ENCODE assay signal across 15 mouse cellular contexts in genomic region chr5:107036475-107036874, GRCm38 (mm10).
"Had no signal": no experiment of that assay in that cellular context is flagged by ENCODE, and none has a peak within 500 bp of the region (broad histone marks: within the 10 kb centered on the region; RNA-seq: fewer than 3 reads in every experiment).

No protein-coding gene starts in this region.

- H3K36me3 ChIP-seq: liver, embryonic 13.5 days; midbrain, embryonic 15.5 days; neural tube, embryonic 13.5 days had no signal

- H3K4me2 ChIP-seq: liver, embryonic 13.5 days; midbrain, embryonic 11.5 days; midbrain, embryonic 15.5 days; neural tube, embryonic 13.5 days had no signal

- H3K9ac ChIP-seq: liver, embryonic 13.5 days; liver, postnatal 0 days; midbrain, embryonic 15.5 days; neural tube, embryonic 13.5 days had no signal

- H3K27me3 ChIP-seq: neural tube, embryonic 13.5 days had no signal

- H3K4me3 ChIP-seq: left cerebral cortex, adult 2 months; liver, embryonic 13.5 days; megakaryocyte, embryonic 14.5 days; midbrain, embryonic 15.5 days; neural tube, embryonic 13.5 days had no signal

- DNase-seq: kidney, adult 8-10 months; kidney, postnatal 4 days; liver; liver, embryonic 13.5 days; liver, postnatal 0 days; lung, postnatal 10 days; right cerebral cortex, postnatal 14 days; thymus, postnatal 36 days had no signal

- H3K27ac ChIP-seq: kidney, postnatal 0 days; left cerebral cortex, adult 2 months; liver, embryonic 13.5 days; macrophage; midbrain, embryonic 15.5 days; neural tube, embryonic 13.5 days had no signal

- H3K9me3 ChIP-seq: liver, embryonic 13.5 days; midbrain, embryonic 15.5 days had no signal

- H3K4me1 ChIP-seq: megakaryocyte, embryonic 14.5 days; midbrain, embryonic 15.5 days; neural tube, embryonic 13.5 days had no signal
